Mouse (Mus musculus) MEL (cell line): ENCODE measurements around the gene Cgrrf1.

Experiments
- CTCF ChIP-seq, 3 experiments: IDR thresholded peaks in 2 of 3; conservative IDR thresholded peaks in 1 of 3; 2 replicates each; pipeline ENCODE4 v1.5.1; 2011 to 2012; ENCODE audit warnings: low read length in 3 of 3, low read depth in 2 of 3, mild to moderate bottlenecking in 2 of 3, improper control_type of control experiment in 1 of 3, inconsistent platforms in 1 of 3, mixed read lengths in 1 of 3, moderate library complexity in 1 of 3; ENCODE audit not compliant: control insufficient read depth in 1 of 3, insufficient read depth in 1 of 3, poor library complexity in 1 of 3, severe bottlenecking in 1 of 3
- EP300 ChIP-seq, 2 experiments: IDR thresholded peaks; 2 replicates each; pipeline ENCODE4 v1.6.1; 2011; ENCODE audit warnings: improper control_type of control experiment in 2 of 2, low read length in 2 of 2, low read depth in 1 of 2, mild to moderate bottlenecking in 1 of 2
- HCFC1 ChIP-seq: IDR thresholded peaks from 2 replicates; pipeline ENCODE4 v1.6.1; 2012; ENCODE audit warnings: low read depth, mild to moderate bottlenecking, inconsistent platforms, low read length, improper control_type of control experiment, moderate library complexity
- JUND ChIP-seq: IDR thresholded peaks from 2 replicates; pipeline ENCODE4 v1.6.1; 2011; ENCODE audit warnings: low read depth, mild to moderate bottlenecking, improper control_type of control experiment, low read length
- MAZ ChIP-seq: IDR thresholded peaks from 2 replicates; pipeline ENCODE4 v1.6.1; 2012; ENCODE audit warnings: low read depth, mild to moderate bottlenecking, inconsistent platforms, low read length, improper control_type of control experiment
- MYC ChIP-seq: IDR thresholded peaks from 2 replicates; pipeline ENCODE4 v1.6.1; 2011; ENCODE audit warnings: low read depth, mild to moderate bottlenecking, low read length, improper control_type of control experiment, moderate library complexity
- NELFE ChIP-seq: IDR thresholded peaks from 2 replicates; pipeline ENCODE4 v1.6.1; 2011; ENCODE audit warnings: low read depth, low read length, improper control_type of control experiment
- POLR2A ChIP-seq, 2 experiments: IDR thresholded peaks; 2 replicates each; pipeline ENCODE4 v1.6.1; 2011 to 2012; ENCODE audit warnings: low read length in 2 of 2, mild to moderate bottlenecking in 2 of 2, control low read depth in 1 of 2, improper control_type of control experiment in 1 of 2, low read depth in 1 of 2, moderate library complexity in 1 of 2; ENCODE audit not compliant: control insufficient read depth in 1 of 2, insufficient read depth in 1 of 2, poor library complexity in 1 of 2
- POLR2AphosphoS2 ChIP-seq: IDR thresholded peaks from 2 replicates; pipeline ENCODE4 v1.6.1; 2011; ENCODE audit warnings: low read length, improper control_type of control experiment
- TBP ChIP-seq: IDR thresholded peaks from 2 replicates; pipeline ENCODE4 v1.8.0; 2011; ENCODE audit warnings: low read depth, low read length, improper control_type of control experiment
- USF1 ChIP-seq: IDR thresholded peaks from 2 replicates; pipeline ENCODE4 v1.6.1; 2014; ENCODE audit warnings: low read depth, mild to moderate bottlenecking, inconsistent platforms, low read length, improper control_type of control experiment, moderate library complexity
- USF2 ChIP-seq, 2 experiments: IDR thresholded peaks; 2 replicates each; pipeline ENCODE4 v1.6.1; 2011 to 2012; ENCODE audit warnings: improper control_type of control experiment in 2 of 2, low read length in 2 of 2, borderline replicate concordance in 1 of 2, inconsistent platforms in 1 of 2, low read depth in 1 of 2, mild to moderate bottlenecking in 1 of 2; ENCODE audit not compliant: insufficient read depth in 1 of 2
- ZKSCAN1 ChIP-seq: IDR thresholded peaks from 2 replicates; pipeline ENCODE4 v1.6.1; 2012; ENCODE audit warnings: low read depth, mild to moderate bottlenecking, inconsistent platforms, low read length, improper control_type of control experiment, moderate library complexity

DNA sequence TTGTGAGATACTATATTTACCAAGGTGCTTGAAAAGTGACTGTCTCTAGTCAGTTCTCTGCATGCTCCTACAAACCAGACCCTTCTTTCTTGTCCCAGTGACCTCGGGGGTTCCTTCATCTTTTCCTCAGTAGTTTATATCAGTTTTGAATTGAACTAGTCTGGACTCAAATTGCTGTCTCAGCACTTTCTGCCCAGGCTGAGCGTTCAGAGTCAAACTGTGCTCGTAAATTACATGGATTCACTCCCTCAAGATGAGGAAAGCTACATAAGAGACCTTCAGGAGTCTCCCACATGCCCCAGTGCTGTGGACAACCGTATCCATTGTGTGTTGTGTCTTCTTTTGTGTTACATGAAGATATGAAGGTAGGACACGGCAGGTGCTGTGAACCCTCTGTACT is 16.8 kb downstream of the Cgrrf1 start:
- TF ChIP-seq CTCF (IDR thresholded peaks at IDR 0.05 in 2 of 3, conservative IDR thresholded peaks at IDR 0.05 in 1 of 3; ENCODE audit: control insufficient read depth in 1 of 3, insufficient read depth in 1 of 3, low read depth in 2 of 3, low read length in 3 of 3, poor library complexity in 1 of 3, severe bottlenecking in 1 of 3), result no peak
- TF ChIP-seq HCFC1, result no peak
- TF ChIP-seq ZKSCAN1, result no peak
- TF ChIP-seq NELFE, result no peak
- no peak for TF ChIP-seq POLR2A (IDR thresholded peaks at IDR 0.05; ENCODE audit: control insufficient read depth in 1 of 2, insufficient read depth in 1 of 2, low read depth in 1 of 2, low read length in 2 of 2, poor library complexity in 1 of 2)
- TF ChIP-seq EP300 (IDR thresholded peaks at IDR 0.05; ENCODE audit: low read depth in 1 of 2, low read length in 2 of 2), result no peak
- TF ChIP-seq JUND, result no peak
- TF ChIP-seq MAZ, result no peak
- no peak for TF ChIP-seq USF1
- no peak for TF ChIP-seq USF2 (IDR thresholded peaks at IDR 0.05; ENCODE audit: borderline replicate concordance in 1 of 2, insufficient read depth in 1 of 2, low read depth in 1 of 2, low read length in 2 of 2)
- no peak for TF ChIP-seq MYC
- no peak for TF ChIP-seq POLR2AphosphoS2
- TF ChIP-seq TBP, result no peak
